Mouse (Mus musculus) ES-E14 (cell line): Measurements from ENCODE around the gene Ltb4r2.

Source experiments
- CHD2 ChIP-seq: IDR thresholded peaks from 2 replicates; pipeline ENCODE4 v1.6.1; 2014; ENCODE audit warnings: mild to moderate bottlenecking, low read depth, low read length, inconsistent platforms
- HCFC1 ChIP-seq: IDR thresholded peaks from 2 replicates; pipeline ENCODE4 v1.6.1; 2012; ENCODE audit warnings: low read length, inconsistent platforms, borderline replicate concordance; ENCODE audit not compliant: insufficient read depth
- MAFK ChIP-seq: IDR thresholded peaks from 2 replicates; pipeline ENCODE4 v1.6.1; 2014; ENCODE audit warnings: mild to moderate bottlenecking, low read depth, low read length, inconsistent platforms; ENCODE audit not compliant: insufficient read depth
- ZNF384 ChIP-seq: IDR thresholded peaks from 2 replicates; pipeline ENCODE4 v1.6.1; 2012; ENCODE audit warnings: low read depth, low read length, inconsistent platforms

- TF ChIP-seq CHD2: no peak
- TF ChIP-seq ZNF384: no peak
- no peak for TF ChIP-seq MAFK
- TF ChIP-seq HCFC1: no peak
Observed at GRCm38 (mm10) chr14:55726261-55726660, 35.0 kb upstream of the Ltb4r2 start.
